Mouse (Mus musculus): ENCODE results near the gene Cdc34b.
"Not testable (repeated sequence)": the region's sequence is repeated elsewhere in the genome, so short reads cannot be mapped to it uniquely, and the experiment has no call there.

Gene Cdc34b

DNA sequence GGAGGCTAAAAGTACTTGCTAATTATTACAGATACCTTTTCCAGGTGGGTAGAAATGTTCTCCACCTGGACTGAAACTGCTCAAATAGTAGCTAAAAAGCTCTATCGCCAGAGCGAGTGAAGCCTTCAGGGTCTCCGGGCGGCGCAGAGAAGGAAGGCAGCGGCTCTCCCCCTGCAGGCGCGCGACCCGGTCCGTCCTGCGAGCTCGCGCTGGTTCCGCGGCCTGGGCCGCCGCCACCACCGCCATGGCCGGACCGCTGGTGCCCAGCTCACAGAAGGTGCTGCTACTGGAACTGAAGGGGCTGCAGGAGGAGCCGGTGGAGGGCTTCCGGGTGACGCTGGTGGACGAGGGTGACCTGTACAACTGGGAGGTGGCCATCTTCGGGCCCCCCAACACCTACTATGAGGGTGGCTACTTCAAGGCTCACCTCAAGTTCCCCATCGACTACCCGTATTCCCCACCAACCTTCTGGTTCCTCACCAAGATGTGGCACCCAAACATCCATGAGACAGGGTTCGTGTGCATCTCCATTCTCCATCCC, at the start of gene Cdc34b:
Cdc34b (plus strand) TSS at position 51 of the 541 bp plus-strand sequence.
- no peak for DNase-seq

DNA sequence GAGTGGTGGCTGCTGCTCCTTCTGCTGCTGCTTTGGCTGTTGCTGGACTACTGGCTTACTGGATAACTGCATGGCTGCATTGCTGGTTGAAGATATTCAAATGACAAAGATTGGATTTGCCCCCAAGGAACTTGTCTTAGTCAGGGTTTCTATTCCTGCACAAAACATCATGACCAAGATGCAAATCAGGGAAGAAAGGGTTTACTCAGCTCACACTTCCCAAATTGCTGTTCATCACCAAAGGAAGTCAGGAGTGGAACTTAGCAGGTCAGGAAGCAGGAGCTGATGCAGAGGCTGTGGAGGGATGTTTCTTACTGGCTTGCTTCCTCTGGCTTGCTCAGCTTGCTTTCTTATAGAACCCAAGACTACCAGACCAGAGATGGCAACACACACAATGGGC, 49.1 kb upstream of the Cdc34b start:
- not testable (repeated sequence) for DNase-seq

DNA sequence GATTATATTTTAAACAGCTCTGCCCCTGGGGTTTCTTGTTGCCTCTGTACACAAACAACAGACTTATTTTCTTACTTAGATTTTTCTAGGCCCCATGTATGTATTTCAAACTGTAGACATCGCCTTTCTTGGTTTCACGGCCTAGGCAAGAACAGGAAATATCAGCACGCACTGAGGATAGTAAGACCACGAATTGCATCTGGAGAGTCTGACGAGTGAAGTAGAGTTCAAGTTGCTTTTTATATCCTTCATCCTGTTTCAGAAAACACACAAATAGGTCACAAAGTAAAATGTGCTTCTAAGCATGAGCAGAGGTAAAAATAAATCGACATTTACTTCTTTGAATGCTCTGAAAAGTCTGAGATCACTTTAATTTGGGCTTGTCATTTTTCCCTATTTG, 46.1 kb upstream of the Cdc34b start:
- DNase-seq = no peak

DNA sequence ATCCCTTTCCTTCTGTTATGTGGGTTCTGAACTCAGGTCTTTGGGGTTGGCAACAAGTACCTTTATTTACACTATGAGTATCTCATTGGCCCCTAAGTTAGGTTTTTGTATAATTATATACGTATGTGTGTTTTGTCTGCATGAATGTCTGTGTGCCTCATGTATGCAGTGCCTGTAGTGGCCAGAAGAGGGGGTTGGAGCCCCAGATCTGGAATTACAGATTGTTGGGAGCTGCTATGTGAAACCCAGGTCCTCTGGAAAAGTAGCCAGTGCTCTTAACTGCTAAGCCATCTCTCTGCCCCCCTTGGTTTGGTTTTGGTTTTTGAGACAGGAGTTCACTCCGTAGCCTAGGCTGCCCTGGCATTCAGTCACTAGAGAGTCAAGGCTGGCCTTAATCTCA, 44.4 kb upstream of the Cdc34b start:
- no peak for DNase-seq

DNA sequence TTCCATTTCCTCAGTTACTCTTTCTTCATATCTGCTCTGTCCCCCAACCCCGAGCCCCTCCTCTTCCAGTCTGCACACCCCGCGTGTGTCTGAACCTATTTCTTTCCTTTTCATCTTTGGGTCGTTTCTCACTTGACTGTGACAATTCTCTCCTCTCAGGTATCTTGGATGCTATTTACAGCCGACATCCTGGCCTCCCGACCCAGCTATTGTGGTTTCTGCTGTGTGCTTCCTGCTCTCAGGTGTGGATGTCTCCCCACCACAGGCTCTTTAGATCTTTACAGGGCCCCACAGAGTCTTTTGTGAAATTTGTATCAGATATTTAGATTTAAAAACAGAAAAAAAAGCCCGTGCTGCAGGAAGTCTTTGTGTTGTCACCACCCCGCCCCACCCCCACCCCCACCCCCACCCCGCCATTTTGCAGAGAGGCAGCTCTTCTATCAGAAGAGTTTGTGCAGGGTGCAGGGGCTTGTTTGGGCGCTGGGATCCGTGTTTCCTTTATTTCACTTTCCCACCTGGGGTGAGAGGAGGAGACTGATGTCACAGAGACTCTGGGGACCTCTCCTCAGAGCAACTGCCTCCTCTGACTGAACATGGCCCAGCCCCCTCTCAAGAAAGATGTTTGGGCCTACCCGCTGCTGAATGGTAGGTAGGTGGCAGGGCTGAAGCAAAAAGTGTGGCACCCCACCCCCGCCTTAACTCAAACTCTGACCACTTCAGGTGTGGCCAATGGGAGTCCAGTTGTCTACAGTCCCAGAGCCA, 43.7 kb upstream of the Cdc34b start:
- DNase-seq = no peak

DNA sequence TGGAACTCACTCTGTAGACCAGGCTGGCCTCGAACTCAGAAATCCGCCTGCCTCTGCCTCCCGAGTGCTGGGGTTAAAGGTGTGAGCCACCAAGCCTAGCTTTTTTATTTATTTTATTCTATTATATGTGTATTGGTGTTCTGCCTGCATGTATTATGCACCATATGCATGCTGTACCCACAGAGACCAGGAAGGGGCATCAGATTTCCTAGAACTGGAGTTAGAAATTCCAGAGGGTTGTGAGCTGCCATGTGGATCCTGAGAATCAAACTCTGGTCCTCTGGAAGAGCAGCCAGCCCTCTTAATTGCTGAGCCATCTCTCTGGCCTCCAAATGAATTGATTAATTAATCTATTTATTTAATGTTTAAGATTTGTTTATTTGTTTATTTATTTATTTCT, 42.2 kb upstream of the Cdc34b start:
- no peak for DNase-seq

DNA sequence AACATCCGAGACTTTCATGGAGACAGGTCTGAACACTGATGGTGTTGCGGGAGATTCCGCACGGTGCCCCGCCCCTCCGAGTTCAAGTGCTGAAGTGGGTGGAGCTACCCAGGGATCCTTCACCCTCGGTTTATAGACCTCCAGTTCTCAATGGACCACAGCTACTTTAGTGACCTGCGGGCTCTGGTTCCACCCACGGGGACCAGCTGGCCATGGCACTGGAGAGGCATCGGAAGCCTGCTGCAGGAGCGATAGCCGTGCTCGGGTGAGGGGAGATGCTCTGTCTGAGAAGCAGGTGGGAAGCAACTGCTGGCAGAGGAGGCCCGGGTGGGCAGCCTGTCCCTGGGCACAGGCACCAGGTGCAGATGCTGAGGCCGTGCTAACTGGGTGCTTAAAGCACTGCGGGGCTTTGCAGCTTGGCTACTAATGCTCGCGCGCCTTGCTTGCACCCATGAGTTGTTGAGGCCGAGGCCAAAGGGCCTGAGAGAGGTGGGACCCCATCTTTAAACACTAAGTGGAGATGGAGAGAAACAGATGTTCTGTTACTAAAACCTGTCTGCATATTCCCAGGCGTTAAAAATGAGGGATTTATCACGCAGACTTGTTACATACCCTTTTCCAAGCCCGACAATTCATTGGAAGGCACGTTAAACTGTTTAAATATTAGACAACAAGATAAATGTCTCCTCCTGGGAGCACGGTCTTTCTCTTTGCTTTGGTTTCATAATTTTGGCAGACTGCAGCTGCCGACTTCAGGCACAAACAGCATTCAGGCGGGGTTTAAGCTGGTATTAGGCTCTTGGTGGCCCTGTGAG, 40.0 kb upstream of the Cdc34b start:
- no peak for DNase-seq

DNA sequence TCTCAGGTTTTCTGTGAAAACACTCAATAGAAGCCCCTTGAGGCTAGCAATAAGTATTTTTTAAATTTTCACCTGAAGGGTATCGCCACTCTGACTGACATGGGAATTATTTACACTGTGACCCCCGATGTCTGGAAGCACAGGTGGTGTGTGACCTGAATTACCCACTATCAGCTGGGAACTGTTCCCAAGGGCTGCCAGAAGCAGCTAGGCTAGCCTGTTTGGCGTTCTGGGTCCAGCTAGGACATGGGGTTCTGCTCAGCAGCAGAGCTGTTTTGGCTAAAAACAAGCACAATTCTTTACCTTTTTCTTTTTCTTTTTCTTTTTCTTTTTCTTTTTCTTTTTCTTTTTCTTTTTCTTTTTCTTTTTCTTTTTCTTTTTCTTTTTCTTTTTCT, 39.4 kb upstream of the Cdc34b start:
- DNase-seq = no peak

DNA sequence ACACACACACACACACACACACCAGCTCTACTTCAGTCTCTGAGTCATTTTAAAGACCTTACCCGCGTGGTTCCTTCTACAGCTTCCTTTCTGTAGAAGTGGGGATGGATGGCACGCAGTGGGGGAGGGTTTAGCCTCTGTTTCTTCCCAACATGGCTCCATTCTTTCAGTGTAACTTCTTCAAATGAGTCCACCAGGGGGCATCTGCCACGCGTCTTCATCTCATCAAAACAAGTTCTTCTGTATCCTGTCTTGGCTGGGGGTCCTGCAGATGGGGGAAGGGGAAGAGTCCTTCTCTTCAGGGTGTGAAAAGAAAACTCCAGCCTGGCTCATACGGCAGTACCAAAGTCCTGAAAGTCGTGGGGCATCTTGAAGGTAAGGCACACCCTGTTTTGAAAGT, 37.6 kb upstream of the Cdc34b start:
- no peak for DNase-seq

DNA sequence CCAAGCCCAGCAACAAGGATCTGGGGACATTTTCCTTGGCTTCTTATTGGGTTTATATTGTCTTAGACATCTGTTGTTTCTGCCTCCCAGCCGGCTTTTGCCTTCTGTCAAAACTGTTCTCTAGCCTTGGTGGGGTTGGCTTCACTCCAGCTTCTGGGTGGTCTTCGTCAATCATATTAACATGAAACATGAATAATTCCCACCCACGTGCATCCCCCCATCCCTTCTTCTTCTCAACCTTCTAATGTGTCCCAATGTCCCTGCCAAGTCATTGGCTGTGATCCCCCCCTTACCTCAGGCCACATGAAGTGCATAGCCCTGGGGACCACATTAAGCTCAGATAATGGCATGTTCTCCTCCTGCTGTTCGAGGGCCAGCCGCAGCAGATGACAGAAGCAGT, 37.1 kb upstream of the Cdc34b start, which contains the start of gene Gm11541:
Gm11541 (minus strand) TSS at position 28 of the 400 bp plus-strand sequence.
- no peak for DNase-seq

DNA sequence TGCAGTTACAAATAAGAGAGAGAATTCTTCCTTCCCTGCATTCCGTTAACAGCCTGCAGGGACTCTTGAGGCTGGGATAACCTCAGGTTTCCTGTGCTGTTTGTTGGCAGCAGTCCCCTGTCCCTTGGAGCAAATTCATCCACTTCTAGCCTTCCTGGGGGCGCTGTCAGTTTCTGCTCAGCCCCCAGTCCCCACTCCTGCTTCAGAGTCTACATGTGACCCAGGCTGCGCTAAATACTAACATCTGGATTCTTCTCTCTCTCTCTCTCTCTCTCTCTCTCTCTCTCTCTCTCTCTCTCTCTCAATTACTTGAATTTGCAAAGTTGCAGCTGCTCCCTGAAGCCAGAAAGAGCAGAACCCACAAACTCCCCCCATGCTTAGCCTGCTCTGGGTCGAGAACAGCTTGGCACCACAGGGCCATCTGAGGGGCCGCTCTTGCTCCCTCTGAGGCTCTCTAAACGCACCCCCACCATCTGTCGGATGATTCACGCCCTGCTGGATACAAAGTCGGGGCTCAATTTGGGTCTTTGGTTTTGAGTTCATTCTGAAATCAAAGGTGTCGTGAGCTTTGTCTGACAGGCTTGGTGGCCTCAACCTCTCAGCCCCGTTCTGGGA, 28.2 kb upstream of the Cdc34b start:
- DNase-seq = no peak

DNA sequence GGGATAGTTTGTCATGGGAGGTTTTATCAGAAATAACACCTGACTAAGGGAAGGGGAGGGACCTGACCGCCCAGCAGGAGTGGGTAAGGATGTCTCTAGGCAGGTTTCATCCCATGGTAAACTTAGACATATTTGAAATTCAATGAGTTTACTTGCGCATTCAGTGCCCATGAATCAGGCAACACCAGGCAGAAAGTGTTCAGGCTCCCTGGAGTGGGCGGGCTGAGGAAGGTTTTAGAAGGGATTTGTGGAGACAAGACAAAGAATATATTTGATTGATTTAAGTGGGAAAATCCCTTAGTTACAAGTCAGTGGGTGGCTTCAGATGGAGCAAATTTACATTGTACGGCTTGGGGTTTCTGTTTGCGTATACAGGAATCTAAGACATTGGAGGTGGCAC, 26.0 kb upstream of the Cdc34b start:
- no peak for DNase-seq

DNA sequence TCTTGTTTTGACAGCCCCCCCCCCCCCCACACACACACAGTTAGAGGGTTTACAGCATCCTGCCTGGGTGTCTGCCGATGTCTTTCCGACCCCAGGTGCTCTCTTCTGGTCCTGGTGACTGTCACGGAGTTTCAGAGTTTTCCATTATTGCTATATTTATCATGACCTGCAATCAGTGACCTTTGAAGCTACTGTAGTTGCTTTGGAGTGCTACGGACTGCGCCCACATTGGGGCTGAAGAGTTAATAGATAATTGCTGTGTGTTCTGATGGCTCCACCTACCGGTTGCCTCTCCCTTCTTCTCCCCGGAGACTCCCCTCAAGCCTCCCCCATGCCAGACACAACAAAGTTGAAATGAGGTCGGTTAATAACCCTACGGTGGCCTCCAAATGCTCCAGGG, 24.8 kb upstream of the Cdc34b start:
- DNase-seq = no peak

DNA sequence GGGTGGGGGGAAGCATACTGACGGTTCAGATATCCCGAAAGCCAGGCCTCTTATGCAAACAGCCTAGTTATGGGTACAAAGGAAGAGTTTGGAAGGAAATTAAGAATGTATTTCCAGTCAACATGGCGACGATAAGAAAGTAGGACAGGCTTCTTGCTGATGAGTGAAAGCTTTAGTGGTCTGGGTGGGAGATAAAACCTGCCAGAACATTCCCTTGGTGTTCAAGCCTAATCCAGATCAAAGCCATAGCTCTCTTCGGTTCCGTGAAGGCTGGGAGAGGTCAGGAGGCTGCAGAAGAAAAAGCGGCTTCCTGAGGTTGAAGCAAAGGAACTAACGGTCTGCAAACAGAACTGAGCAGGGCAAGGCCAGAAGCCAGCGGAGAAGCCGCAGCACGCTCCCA, 24.3 kb upstream of the Cdc34b start:
- no peak for DNase-seq

DNA sequence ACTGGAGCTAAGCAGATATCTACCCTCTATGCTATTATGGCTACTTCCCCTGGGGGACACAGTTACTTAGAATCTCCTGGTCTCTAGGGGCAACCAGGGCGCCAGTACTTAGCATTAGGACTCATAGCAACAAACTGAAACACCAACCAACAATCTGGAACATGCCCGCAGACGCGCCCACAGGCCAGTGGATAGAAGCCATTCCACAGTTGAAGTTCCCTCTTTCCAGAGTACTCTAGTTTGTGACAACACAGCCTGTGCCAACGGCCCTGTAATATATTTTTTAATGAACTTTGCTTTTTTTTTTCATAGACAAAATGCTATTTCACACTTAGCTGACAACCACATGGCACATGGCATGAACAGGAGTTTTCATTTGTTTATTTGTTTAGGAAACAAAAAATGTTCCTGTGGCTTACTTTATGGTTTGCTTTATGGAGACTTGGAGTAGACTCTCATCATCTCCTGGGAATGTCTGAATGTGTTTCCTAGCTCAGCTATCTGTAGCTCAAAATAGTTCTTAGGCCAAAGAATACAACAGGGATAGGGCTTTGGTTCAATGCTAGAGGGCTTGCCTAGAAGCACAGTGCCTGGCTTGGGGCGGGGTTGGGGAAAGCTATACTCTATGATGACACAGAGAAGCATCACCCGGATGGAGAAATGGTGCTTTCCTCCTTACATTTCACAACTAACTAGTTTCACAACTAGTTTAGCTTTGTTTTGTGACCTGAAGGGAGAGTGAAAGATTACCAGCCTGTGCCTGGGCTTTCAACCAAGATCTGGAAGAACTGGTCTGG, 23.3 kb upstream of the Cdc34b start:
- DNase-seq = no peak

DNA sequence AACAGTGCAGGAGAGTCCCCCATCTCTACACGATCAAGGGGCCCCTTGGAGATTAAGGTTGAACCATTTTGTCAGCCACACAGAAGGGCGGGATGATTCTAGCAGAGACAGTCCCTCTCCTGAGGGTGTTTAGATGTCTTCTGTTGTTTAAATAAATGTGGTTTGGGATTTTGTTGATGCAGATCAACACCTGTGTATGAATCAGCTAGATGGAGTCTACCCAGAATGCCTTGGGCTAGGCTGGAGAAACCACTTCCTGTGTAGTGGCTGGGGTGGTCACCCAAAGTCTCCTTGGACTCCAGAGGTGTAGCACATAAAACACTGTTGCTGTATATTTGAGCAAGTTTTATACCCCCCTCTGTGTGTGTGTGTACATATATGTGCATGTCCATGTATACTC, 22.4 kb upstream of the Cdc34b start:
- DNase-seq = no peak

DNA sequence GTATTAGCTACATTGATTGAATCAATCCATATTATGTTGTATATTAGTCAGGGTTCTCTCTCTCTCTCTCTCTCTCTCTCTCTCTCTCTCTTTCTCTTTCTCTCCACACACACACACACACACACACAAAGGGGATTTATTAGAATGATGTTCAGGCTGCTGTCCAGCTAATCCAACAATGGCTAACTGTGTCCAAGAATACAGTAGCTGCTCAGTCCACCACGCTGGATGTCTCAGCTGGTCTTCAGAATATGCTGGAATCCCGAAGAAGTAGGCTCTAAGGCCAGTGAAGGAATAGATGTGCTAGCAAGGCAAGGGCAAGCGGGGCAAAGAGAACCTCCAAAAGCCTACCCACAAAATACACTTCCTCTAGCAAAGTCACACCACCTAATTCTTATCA, 14.3 kb upstream of the Cdc34b start:
- DNase-seq = no peak

DNA sequence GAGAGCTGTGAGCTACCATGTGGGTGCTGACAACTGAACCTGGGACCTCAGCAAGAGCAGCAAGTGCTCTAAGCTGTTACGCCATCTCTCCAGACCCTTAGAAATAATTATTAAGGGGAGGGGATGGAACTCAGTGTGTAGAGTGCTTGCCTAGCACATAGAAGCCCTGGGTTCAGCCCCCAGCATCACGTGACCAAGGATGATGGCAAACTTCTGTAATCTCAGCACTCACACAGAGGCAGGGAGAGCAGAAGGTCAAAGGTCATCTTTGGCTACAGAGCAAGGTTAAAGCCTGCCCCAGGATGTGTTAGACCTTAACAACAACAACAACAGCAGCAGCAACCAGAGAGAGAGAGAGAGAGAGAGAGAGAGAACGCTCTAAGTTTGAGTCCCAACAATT, 13.0 kb upstream of the Cdc34b start:
- DNase-seq = no peak

DNA sequence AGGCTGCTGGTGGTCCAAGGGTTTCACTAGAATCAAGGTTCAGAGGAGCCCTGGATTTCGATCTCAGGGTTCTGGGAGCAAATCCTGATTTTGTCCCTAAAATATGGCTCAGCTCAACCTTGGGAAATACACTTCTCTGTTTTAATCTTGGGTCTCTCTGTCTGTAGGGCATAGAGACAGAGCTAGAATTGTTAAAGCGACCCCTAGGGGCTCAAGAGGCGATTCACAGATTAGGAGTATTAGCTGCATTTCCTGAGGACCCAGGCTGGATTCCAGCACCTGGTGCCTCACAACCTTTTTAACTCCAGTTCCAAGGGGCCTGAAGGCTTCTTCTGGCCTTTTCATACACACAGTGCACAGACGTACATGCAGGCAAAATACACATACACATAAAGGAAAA, 12.0 kb upstream of the Cdc34b start:
- DNase-seq = no peak

DNA sequence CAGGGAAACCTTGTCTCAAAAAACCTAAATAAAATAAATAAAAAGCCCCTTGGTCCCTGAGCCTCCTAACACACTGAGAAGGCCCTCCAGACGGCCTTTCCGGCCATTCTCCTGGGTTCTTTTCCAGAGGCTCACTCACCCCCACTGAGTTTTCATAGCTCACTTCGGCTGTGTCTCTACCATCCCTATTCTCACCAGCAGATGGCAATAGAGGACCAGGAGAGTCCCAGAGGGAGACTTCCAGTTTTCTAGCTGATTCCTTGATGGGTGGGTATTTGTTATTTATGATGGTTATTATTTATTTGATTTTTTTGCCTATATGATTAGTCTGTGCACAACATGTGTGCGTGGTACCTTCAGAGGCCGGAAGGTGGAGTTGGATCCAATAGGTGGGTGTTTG, 11.3 kb upstream of the Cdc34b start:
- DNase-seq = peak; percentile 47 to 48

DNA sequence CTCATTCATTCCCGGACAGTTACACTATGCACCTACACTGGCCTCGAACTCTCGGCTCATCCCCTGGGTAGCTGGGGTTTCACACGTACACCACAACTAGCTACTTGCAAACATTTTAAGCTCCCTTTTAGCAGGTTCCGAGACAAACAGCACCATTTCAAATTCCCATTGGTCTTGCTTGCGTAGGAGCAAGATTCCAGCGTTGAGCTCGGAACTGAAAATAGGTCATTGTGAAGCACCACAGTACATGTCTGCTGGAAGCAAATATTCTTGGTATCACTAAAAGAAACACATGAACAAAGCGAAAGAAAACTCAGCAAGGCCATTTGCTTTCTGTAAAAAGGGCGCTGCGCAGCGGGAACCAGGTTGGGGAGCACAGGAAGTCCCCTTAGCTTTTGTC, 10.4 kb upstream of the Cdc34b start:
- DNase-seq = no peak

DNA sequence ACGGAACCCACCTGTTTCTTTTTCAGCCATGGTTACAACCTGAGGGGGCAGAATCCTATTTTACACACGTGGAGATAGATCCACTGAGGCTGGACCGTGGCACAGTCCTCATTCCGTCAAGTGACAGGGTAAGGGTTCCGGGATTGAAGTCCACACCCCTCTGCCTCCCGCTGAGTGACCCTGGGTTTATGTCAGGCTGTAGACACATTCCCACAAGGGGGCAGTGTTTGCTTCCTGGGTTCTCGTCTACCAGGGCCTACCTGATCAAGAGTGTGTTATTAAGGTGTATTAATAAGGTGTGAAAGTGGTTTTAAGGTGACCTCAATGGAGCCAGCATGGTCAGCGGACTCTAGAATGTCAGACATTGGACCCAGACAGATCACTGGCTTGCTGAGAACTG, 8.8 kb upstream of the Cdc34b start:
- peak; percentile 13 to 14 for DNase-seq

DNA sequence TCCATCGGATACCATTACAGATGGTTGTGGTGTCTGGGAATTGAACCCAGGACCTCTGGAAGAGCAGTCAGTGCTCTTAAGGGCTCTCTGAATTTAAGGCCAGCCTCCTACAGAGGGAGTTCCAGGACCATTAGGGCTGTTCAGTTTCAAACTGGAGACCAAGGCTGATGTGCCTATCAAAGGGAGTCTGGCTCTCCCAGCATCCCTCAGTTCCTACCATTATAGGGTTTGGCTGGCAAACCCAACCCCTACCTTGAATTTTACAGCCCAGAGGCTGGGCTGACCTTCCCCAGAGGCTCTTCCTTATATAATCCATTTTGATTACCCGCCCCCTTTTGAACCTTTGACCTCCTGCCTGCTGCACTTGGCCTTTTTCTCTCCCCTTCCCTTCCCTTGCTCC, 5.8 kb upstream of the Cdc34b start:
- DNase-seq = no peak
